Mouse (Mus musculus): ENCODE measurements around the gene Skint1. TPM values are rescaled to one million over a fixed set of nuclear protein-coding genes. Genes with fewer than 3 reads are reported as not detected.
A peak's percentile ranks its signal among the peaks of the same experiment; 100 is the strongest.
"Not testable (repeated sequence)": the region's sequence is repeated elsewhere in the genome, so short reads cannot be mapped to it uniquely, and the experiment has no call there.

Gene Skint1
- not detected in 2 replicates for polyA plus RNA-seq (2012; rRNA removed)

DNA sequence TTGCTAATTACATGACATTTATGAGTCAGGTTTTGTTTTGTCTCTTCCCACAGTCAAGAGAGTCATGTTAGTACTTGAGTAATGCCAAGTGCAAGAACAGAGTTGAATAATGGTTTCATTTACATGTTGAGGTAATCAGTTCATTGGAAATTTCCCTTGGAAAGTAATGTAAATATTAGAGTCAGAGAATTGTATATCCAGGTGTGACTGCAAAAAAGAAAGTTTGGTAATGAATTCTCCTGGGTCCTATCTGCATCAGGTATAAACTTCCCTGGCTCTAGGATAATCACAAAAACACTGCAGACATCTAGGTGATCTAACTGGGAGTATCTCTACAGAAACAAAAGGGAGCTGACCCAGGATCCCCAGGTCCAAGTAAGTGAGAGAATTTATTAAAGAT is at the start of gene Skint1:
Skint1 (plus strand) TSS at position 301 of the 400 bp plus-strand sequence.
- TF ChIP-seq CTCF (IDR thresholded peaks at IDR 0.05; ENCODE audit: borderline replicate concordance, extremely low read depth, insufficient read depth, insufficient read length) (no peak), POLR2A (IDR thresholded peaks at IDR 0.05; ENCODE audit: borderline replicate concordance, extremely low read depth, insufficient read depth, insufficient read length, poor library complexity, severe bottlenecking) (no peak)
- no peak for DNase-seq (ENCODE audit: low read depth)

DNA sequence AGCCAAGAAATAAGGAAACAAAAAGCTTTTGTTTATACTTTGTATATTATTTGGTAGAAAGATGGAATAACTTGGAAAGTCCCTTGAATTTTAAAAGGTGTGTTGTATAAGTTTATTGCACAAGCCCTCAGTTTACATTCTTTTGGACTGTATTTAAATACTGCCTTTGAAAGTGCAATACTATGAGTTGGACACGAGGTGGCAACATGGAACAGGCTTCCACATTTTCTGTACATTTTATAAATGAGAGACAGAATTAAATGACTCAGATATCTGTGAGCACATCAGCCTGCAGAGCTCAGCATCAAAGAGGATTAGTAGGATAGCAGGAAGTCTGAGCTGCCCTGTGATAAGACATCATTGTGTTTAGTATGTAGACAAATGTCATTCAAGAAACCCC is 44.8 kb upstream of the Skint1 start:
- TF ChIP-seq CTCF (IDR thresholded peaks at IDR 0.05; ENCODE audit: borderline replicate concordance, extremely low read depth, insufficient read depth, insufficient read length) (no peak), POLR2A (IDR thresholded peaks at IDR 0.05; ENCODE audit: borderline replicate concordance, extremely low read depth, insufficient read depth, insufficient read length, poor library complexity, severe bottlenecking) (no peak)

DNA sequence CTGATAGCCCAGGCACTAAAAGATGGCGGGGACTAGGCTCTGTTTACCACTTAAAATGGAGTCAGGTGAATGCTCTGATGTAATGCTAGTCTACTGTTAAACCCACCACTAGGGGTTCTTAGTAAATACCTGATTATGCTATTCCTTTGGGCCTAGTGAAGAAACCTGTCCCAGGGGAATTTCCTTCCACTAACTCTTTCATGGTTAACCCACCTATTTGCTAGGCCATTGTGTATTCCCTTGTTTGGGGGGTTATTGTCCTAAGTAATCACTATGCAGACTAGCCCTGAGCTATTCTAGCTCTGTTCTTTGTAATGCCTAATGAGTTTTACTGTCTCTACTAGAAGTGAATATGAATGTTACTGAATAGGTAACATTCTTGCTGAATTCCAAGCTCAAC is 42.8 kb upstream of the Skint1 start:
- DNase-seq (ENCODE audit: low read depth) = not testable (repeated sequence)

More for the DNA sequence above, 44.8 kb upstream of the Skint1 start:
- peak; percentile 3 for DNase-seq (ENCODE audit: low read depth)

DNA sequence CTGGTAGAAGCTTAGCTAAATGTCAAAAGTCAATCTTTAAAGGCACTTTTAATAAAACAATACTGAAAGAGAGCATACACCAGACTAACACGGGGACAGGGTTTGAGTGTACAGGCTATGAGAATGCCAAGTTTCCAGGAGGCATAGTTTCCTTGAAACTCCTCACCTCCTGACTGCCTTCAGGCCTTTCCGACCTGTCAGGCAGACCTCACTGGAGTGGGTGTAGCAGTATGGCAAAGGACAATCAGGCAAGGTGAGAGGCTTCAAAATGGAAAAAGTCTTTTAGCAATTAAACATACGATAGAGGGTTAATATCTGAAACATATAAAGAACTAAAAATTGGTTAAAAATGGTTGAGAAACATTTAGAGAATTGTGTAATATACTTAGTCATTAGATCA is 42.4 kb upstream of the Skint1 start:
- DNase-seq (ENCODE audit: low read depth) = no peak
- TF ChIP-seq POLR2A (IDR thresholded peaks at IDR 0.05; ENCODE audit: borderline replicate concordance, extremely low read depth, insufficient read depth, insufficient read length, poor library complexity, severe bottlenecking) (no peak), CTCF (IDR thresholded peaks at IDR 0.05; ENCODE audit: borderline replicate concordance, extremely low read depth, insufficient read depth, insufficient read length) (no peak)

DNA sequence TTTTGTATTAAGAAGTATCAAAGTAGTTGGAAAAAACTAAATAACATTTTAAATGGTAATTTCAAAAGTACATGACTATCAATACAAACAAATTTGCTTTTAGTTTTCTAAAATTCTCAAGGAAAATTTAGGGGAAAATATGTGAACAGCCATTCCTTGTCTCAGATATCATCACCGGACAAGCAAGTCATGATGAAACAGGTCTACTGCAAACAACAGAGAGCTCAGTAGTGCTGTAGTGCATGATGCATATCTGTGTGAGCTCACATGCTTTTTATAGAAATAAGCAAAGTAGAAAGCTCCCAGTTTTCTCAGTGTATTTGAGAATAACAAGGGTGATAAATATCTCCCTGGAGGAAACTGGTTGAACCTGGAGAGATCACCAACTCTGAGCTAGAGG is 33.4 kb upstream of the Skint1 start, which contains the start of gene Skint7:
Skint7 (plus strand) TSS at position 301 of the 400 bp plus-strand sequence.
- TF ChIP-seq POLR2A (IDR thresholded peaks at IDR 0.05; ENCODE audit: borderline replicate concordance, extremely low read depth, insufficient read depth, insufficient read length, poor library complexity, severe bottlenecking) = no peak
- TF ChIP-seq CTCF (IDR thresholded peaks at IDR 0.05; ENCODE audit: borderline replicate concordance, extremely low read depth, insufficient read depth, insufficient read length) = no peak

DNA sequence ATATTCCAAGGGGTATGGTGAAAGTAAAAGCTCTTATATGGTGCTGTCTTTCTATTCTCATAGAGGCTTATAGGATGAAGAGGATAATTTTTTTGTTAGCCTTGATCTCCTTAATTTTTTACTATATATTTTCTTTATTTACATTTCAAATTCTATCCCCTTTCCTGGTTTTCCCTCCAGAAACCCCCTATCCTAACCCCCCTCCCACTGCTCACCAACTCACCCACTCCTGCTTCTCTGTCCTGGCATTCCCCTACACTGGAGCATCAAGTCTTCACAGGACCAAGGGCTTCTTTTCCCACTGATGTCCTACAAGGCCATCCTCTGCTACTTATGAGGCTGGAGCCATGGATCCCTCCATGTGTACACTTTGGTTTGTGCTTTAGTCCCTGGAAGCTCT is 65.6 kb downstream of the Skint1 start, which contains the start of gene Skint4:
Skint4 (plus strand) TSS at position 301 of the 400 bp plus-strand sequence.
- TF ChIP-seq CTCF (IDR thresholded peaks at IDR 0.05; ENCODE audit: borderline replicate concordance, extremely low read depth, insufficient read depth, insufficient read length) = no peak
- DNase-seq (ENCODE audit: low read depth) = no peak

More for the DNA sequence above, 33.4 kb upstream of the Skint1 start, which contains the start of gene Skint7:
- no peak for DNase-seq (ENCODE audit: low read depth)

Other genes with a start within 250 kb of the Skint1 start
- 0.01 and 0.21 TPM in 2 replicates for gene Slc5a9, start 103.4 kb upstream of the Skint1 start, polyA plus RNA-seq (2012; rRNA removed)
- gene Skint8, start 86.9 kb upstream of the Skint1 start, polyA plus RNA-seq (2012; rRNA removed) = not detected in 2 replicates
- gene Skint7, start 33.3 kb upstream of the Skint1 start, polyA plus RNA-seq (2012; rRNA removed) = not detected in 2 replicates
- not detected in 2 replicates for gene Skint4, start 65.7 kb downstream of the Skint1 start, polyA plus RNA-seq (2012; rRNA removed)
- 0.01 TPM in 1 of 2 replicates, not detected in the other for gene Skint3, start 226.0 kb downstream of the Skint1 start, polyA plus RNA-seq (2012; rRNA removed)

Measured in brain, embryonic 14.5 days (tissue).